Mouse (Mus musculus) macrophage (primary cell): ENCODE results near the gene Pbld1. TPM values are rescaled to one million over a fixed set of nuclear protein-coding genes. Genes with fewer than 3 reads are reported as not detected.

Experiments used
- H3K27ac ChIP-seq: fragments of 350-480 bp; formaldehyde crosslinking; 2 replicates; pipeline ENCODE4 v1.9.0; 2021
- H3K36me3 ChIP-seq: fragments of 350-480 bp; formaldehyde crosslinking; 2 replicates; pipeline ENCODE4 v1.9.0; 2021; ENCODE audit errors: inconsistent target
- H3K4me3 ChIP-seq: fragments of 350-480 bp; formaldehyde crosslinking; 2 replicates; pipeline ENCODE4 v1.9.0; 2021; ENCODE audit errors: inconsistent target
- H3K79me2 ChIP-seq: fragments of 350-480 bp; formaldehyde crosslinking; 2 replicates; pipeline ENCODE4 v1.9.0; 2021; ENCODE audit errors: inconsistent target
- WGBS: methylation state at CpG from one replicate; pipeline ENCODE4 v1.1.7; 2026; ENCODE audit warnings: inconsistent platforms; ENCODE audit not compliant: missing documents; 5-methylcytosine and 5-hydroxymethylcytosine counted together
- polyA plus RNA-seq: library from polyadenylated mRNA; stranded (reverse); fragments of 250-400 nt; gene quantifications from 3 replicates; pipeline ENCODE4 v1.2.4, GENCODE M21; 2018; ENCODE audit warnings: inconsistent platforms

Gene Pbld1
- polyA plus RNA-seq, 1 experiment from 2014 or later = not detected

- 82% methylated on average over 24 of the region's 24 CpGs for WGBS
- Histone ChIP-seq H3K4me3 (no peak overlapping the region), H3K79me2 (no peaks in the 10 kb centered on the region), H3K36me3 (no peaks in the 10 kb centered on the region), H3K27ac (no peak overlapping the region)
These were observed 2.8 kb upstream of the Pbld1 start for GRCm38 (mm10) chr10:63056966-63057750.

GRCm38 (mm10) chr10:63060406-63060805 is 444 bp downstream of the Pbld1 start:
- Histone ChIP-seq H3K4me3 (no peak overlapping the region), H3K36me3 (no peaks in the 10 kb centered on the region), H3K79me2 (no peaks in the 10 kb centered on the region), H3K27ac (no peak overlapping the region)
- WGBS = 34% methylated on average over 11 of the region's 11 CpGs

- H3K27ac ChIP-seq = no peak overlapping the region
- no peaks in the 10 kb centered on the region for H3K79me2 ChIP-seq
- 95% methylated on average over 10 of the region's 12 CpGs for WGBS
These were observed 1.3 kb downstream of the Pbld1 start for GRCm38 (mm10) chr10:63061266-63061665.

GRCm38 (mm10) chr10:63062696-63063095 is 2.7 kb downstream of the Pbld1 start:
- WGBS = 98% methylated on average over 5 of the region's 5 CpGs
- Histone ChIP-seq H3K36me3 (no peaks in the 10 kb centered on the region), H3K79me2 (no peaks in the 10 kb centered on the region), H3K4me3 (no peak overlapping the region), H3K27ac (no peak overlapping the region)

More at GRCm38 (mm10) chr10:63061266-63061665, 1.3 kb downstream of the Pbld1 start:
- Histone ChIP-seq H3K36me3 (no peaks in the 10 kb centered on the region), H3K4me3 (no peak overlapping the region)

GRCm38 (mm10) chr10:63063365-63063764 is 3.4 kb downstream of the Pbld1 start:
- Histone ChIP-seq H3K36me3 (no peaks in the 10 kb centered on the region), H3K27ac (no peak overlapping the region), H3K79me2 (no peaks in the 10 kb centered on the region), H3K4me3 (no peak overlapping the region)
- WGBS = 94% methylated on average over 7 of the region's 7 CpGs

GRCm38 (mm10) chr10:63064516-63064915 is 4.6 kb downstream of the Pbld1 start:
- no peaks in the 10 kb centered on the region for H3K79me2 ChIP-seq
- no peak overlapping the region for H3K27ac ChIP-seq
- no peaks in the 10 kb centered on the region for H3K36me3 ChIP-seq
- 91% methylated on average over 5 of the region's 9 CpGs for WGBS
- no peak overlapping the region for H3K4me3 ChIP-seq

- H3K79me2 ChIP-seq = no peaks in the 10 kb centered on the region
- 82% methylated on average over 8 of the region's 8 CpGs for WGBS
- no peaks in the 10 kb centered on the region for H3K36me3 ChIP-seq
- H3K27ac ChIP-seq = no peak overlapping the region
- no peak overlapping the region for H3K4me3 ChIP-seq
These were observed 5.6 kb downstream of the Pbld1 start for GRCm38 (mm10) chr10:63065561-63065960.

- H3K27ac ChIP-seq = no peak overlapping the region
- 13% methylated on average over 4 of the region's 5 CpGs for WGBS
- no peak overlapping the region for H3K4me3 ChIP-seq
- H3K79me2 ChIP-seq = no peaks in the 10 kb centered on the region
- H3K36me3 ChIP-seq = no peaks in the 10 kb centered on the region
These were observed 6.0 kb downstream of the Pbld1 start for GRCm38 (mm10) chr10:63065988-63066387.

- H3K4me3 ChIP-seq = no peak overlapping the region
- H3K79me2 ChIP-seq = no peaks in the 10 kb centered on the region
- H3K27ac ChIP-seq = no peak overlapping the region
- H3K36me3 ChIP-seq = no peaks in the 10 kb centered on the region
- WGBS = 83% methylated on average over 10 of the region's 10 CpGs
These were observed 26.3 kb downstream of the Pbld1 start for GRCm38 (mm10) chr10:63086304-63086703.

GRCm38 (mm10) chr10:63089103-63089757 is 29.3 kb downstream of the Pbld1 start:
- H3K27ac ChIP-seq = no peak overlapping the region
- no peaks in the 10 kb centered on the region for H3K79me2 ChIP-seq

GRCm38 (mm10) chr10:63089758-63090571 is 30.0 kb downstream of the Pbld1 start:
- Histone ChIP-seq H3K27ac (no peak overlapping the region), H3K36me3 (no peaks in the 10 kb centered on the region), H3K79me2 (no peaks in the 10 kb centered on the region), H3K4me3 (no peak overlapping the region)
- 37% methylated on average over 26 of the region's 26 CpGs for WGBS

More at GRCm38 (mm10) chr10:63089103-63089757, 29.3 kb downstream of the Pbld1 start:
- no peak overlapping the region for H3K4me3 ChIP-seq
- WGBS = 33% methylated on average over 8 of the region's 8 CpGs
- no peaks in the 10 kb centered on the region for H3K36me3 ChIP-seq

GRCm38 (mm10) chr10:63091915-63092314 is 32.0 kb downstream of the Pbld1 start:
- Histone ChIP-seq H3K79me2 (no peaks in the 10 kb centered on the region), H3K27ac (no peak overlapping the region), H3K4me3 (no peak overlapping the region), H3K36me3 (no peaks in the 10 kb centered on the region)
- 91% methylated on average over 7 of the region's 7 CpGs for WGBS

- no peak overlapping the region for H3K27ac ChIP-seq
- WGBS = 86% methylated on average over 9 of the region's 10 CpGs
- no peak overlapping the region for H3K4me3 ChIP-seq
These were observed 32.9 kb downstream of the Pbld1 start for GRCm38 (mm10) chr10:63092616-63093550.

GRCm38 (mm10) chr10:63096757-63097156 is 36.8 kb downstream of the Pbld1 start:
- 82% methylated on average over 2 of the region's 2 CpGs for WGBS
- Histone ChIP-seq H3K4me3 (no peak overlapping the region), H3K36me3 (no peaks in the 10 kb centered on the region)

More at GRCm38 (mm10) chr10:63092616-63093550, 32.9 kb downstream of the Pbld1 start:
- H3K36me3 ChIP-seq = no peaks in the 10 kb centered on the region
- no peaks in the 10 kb centered on the region for H3K79me2 ChIP-seq

More at GRCm38 (mm10) chr10:63096757-63097156, 36.8 kb downstream of the Pbld1 start:
- no peaks in the 10 kb centered on the region for H3K79me2 ChIP-seq
- H3K27ac ChIP-seq = no peak overlapping the region
